Mouse (Mus musculus): ENCODE results near the gene Taar7a.

DNA sequence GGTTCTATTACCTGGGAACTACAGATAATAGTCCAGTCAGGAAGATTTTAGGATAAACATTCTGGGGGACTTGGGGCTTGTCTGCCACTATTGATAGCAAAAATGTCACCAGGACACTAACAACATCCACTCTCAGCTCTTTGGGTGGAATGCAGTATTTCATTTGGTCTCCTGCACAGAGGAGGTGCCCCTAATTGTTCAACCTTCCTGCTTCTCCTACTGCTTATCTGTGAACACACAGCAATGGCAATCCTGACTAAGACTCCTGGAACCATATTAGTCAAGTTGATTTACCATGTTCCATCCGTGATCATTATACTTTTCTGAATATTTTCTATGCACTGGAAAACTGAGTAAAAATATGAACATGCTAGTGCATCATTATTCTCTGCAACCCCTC lies 14.9 kb upstream of the Taar7a start:
- TF ChIP-seq POLR2A (IDR thresholded peaks at IDR 0.05; ENCODE audit: borderline replicate concordance, extremely low read depth, insufficient read depth, insufficient read length, poor library complexity, severe bottlenecking): no peak
- no peak for TF ChIP-seq CTCF (IDR thresholded peaks at IDR 0.05; ENCODE audit: borderline replicate concordance, extremely low read depth, insufficient read depth, insufficient read length)
